Mouse (Mus musculus) midbrain, embryonic 11.5 days (tissue): ENCODE measurements around the gene Acp6. TPM values are rescaled to one million over a fixed set of nuclear protein-coding genes. Genes with fewer than 3 reads are reported as not detected.

Source experiments
- ATAC-seq: fragments of 200-750 bp; cut with Nextera tagmentation; 2 replicates; pipeline ENCODE4 v1.8.0; 2017; ENCODE audit warnings: moderate TSS enrichment, moderate library complexity; ENCODE audit not compliant: low FRiP score
- DNase-seq: peaks from one replicate; pipeline ENCODE4 v3.0.0; 2015; ENCODE audit warnings: low spot score; ENCODE audit errors: missing footprints
- H3K27ac ChIP-seq: fragments of 300-500 bp; sonication (generic); 2 replicates; pipeline ENCODE4 v1.5.1; 2014; ENCODE audit warnings: low read depth, low read length
- H3K27me3 ChIP-seq: fragments of 300-500 bp; sonication (generic); 2 replicates; pipeline ENCODE4 v1.6.1; 2014; ENCODE audit warnings: mild to moderate bottlenecking, low read length, moderate library complexity, mixed read lengths; ENCODE audit not compliant: control insufficient read depth, insufficient read depth
- H3K36me3 ChIP-seq: fragments of 300-500 bp; sonication (generic); 2 replicates; pipeline ENCODE4 v1.6.1; 2014; ENCODE audit warnings: mild to moderate bottlenecking, low read length, moderate library complexity, mixed read lengths; ENCODE audit not compliant: control insufficient read depth, insufficient read depth
- H3K4me1 ChIP-seq: fragments of 300-500 bp; sonication (generic); 2 replicates; pipeline ENCODE4 v1.6.1; 2014; ENCODE audit warnings: low read length; ENCODE audit not compliant: control insufficient read depth, insufficient read depth
- H3K4me2 ChIP-seq: fragments of 300-500 bp; sonication (generic); 2 replicates; pipeline ENCODE4 v1.6.1; 2014; ENCODE audit warnings: mild to moderate bottlenecking, moderate library complexity
- H3K4me3 ChIP-seq: fragments of 300-500 bp; sonication (generic); 2 replicates; pipeline ENCODE4 v1.5.1; 2014; ENCODE audit warnings: low read depth, low read length
- H3K9ac ChIP-seq: fragments of 300-500 bp; sonication (generic); 2 replicates; pipeline ENCODE4 v1.6.1; 2014; ENCODE audit warnings: low read length
- H3K9me3 ChIP-seq: fragments of 300-500 bp; sonication (generic); 2 replicates; pipeline ENCODE4 v1.6.1; 2016; ENCODE audit warnings: low read length; ENCODE audit not compliant: control insufficient read depth
- WGBS: fragments of 180-500 bp; shearing (Covaris S2); extraction: QIAGEN DNeasy Blood & Tissue Kit; methylation state at CpG from one replicate; pipeline ENCODE4 v1.1.7; 2014; 5-methylcytosine and 5-hydroxymethylcytosine counted together
- polyA plus RNA-seq: library from polyadenylated mRNA; unstranded; fragments of >200 nt; fragmentation: Nextera tagmentation; extraction: Ambion mirVana; gene quantifications from 2 replicates; pipeline ENCODE4 v1.2.1, GENCODE M21; 2014

Gene Acp6
- polyA plus RNA-seq, 1 experiment from 2014 or later = 27.7 TPM

- H3K27ac ChIP-seq = no peak overlapping the region
- DNase-seq (no peak), ATAC-seq (no peak)
- H3K4me1 ChIP-seq = no peaks in the 10 kb centered on the region
- no peaks in the 10 kb centered on the region for H3K27me3 ChIP-seq
- no peak overlapping the region for H3K4me2 ChIP-seq
- H3K4me3 ChIP-seq = no peak overlapping the region
- H3K36me3 ChIP-seq = no peaks in the 10 kb centered on the region
- WGBS = 86% methylated on average over 5 of the region's 5 CpGs
- no peak overlapping the region for H3K9ac ChIP-seq
- no peaks in the 10 kb centered on the region for H3K9me3 ChIP-seq
Measured at GRCm38 (mm10) chr3:97172632-97173031, 14.1 kb downstream of the Acp6 start.

GRCm38 (mm10) chr3:97178885-97179284 is 20.3 kb downstream of the Acp6 start:
- Histone ChIP-seq H3K9ac (no peak overlapping the region), H3K4me3 (no peak overlapping the region), H3K27ac (no peak overlapping the region), H3K36me3 (no peaks in the 10 kb centered on the region), H3K4me1 (no peaks in the 10 kb centered on the region), H3K9me3 (no peaks in the 10 kb centered on the region), H3K27me3 (no peaks in the 10 kb centered on the region), H3K4me2 (no peak overlapping the region)
- WGBS = 85% methylated on average over 6 of the region's 6 CpGs
- ATAC-seq (no peak), DNase-seq (no peak)

- no peaks in the 10 kb centered on the region for H3K36me3 ChIP-seq
- no peak for ATAC-seq
- H3K9ac ChIP-seq = no peak overlapping the region
- no peak overlapping the region for H3K4me2 ChIP-seq
- H3K4me3 ChIP-seq = no peak overlapping the region
- H3K27ac ChIP-seq = no peak overlapping the region
- H3K27me3 ChIP-seq = no peaks in the 10 kb centered on the region
- WGBS = 67% methylated on average over 6 of the region's 6 CpGs
- no peaks in the 10 kb centered on the region for H3K9me3 ChIP-seq
- no peak for DNase-seq
- H3K4me1 ChIP-seq = no peaks in the 10 kb centered on the region
Measured at GRCm38 (mm10) chr3:97180527-97180926, 21.9 kb downstream of the Acp6 start.

- Histone ChIP-seq H3K4me2 (no peak overlapping the region), H3K9ac (no peak overlapping the region), H3K9me3 (no peaks in the 10 kb centered on the region), H3K4me1 (no peaks in the 10 kb centered on the region), H3K4me3 (no peak overlapping the region), H3K27me3 (no peaks in the 10 kb centered on the region), H3K27ac (no peak overlapping the region), H3K36me3 (no peaks in the 10 kb centered on the region)
- ATAC-seq (no peak), DNase-seq (no peak)
- WGBS = 35% methylated on average over 3 of the region's 3 CpGs
Measured at GRCm38 (mm10) chr3:97183810-97184209, 25.2 kb downstream of the Acp6 start.

GRCm38 (mm10) chr3:97185098-97185860 is 26.7 kb downstream of the Acp6 start:
- H3K4me3 ChIP-seq = no peak overlapping the region
- WGBS = 40% methylated on average over 10 of the region's 10 CpGs
- H3K27ac ChIP-seq = no peak overlapping the region
- ATAC-seq (peak; percentile 62; the same call in 1 of the 2 replicates), DNase-seq (peak; percentile 92)
- H3K4me2 ChIP-seq = no peak overlapping the region
- H3K36me3 ChIP-seq = no peaks in the 10 kb centered on the region
- H3K27me3 ChIP-seq = no peaks in the 10 kb centered on the region
- H3K9ac ChIP-seq = no peak overlapping the region
- no peaks in the 10 kb centered on the region for H3K4me1 ChIP-seq
- H3K9me3 ChIP-seq = no peaks in the 10 kb centered on the region

GRCm38 (mm10) chr3:97196571-97196970 is 38.0 kb downstream of the Acp6 start:
- H3K4me2 ChIP-seq = no peak overlapping the region
- peaks cover 2% of the 10 kb centered on the region; the same call in 1 of the 2 replicates for H3K4me1 ChIP-seq
- no peaks in the 10 kb centered on the region for H3K27me3 ChIP-seq
- no peaks in the 10 kb centered on the region for H3K9me3 ChIP-seq
- H3K9ac ChIP-seq = no peak overlapping the region
- DNase-seq = peak; percentile 21
- 90% methylated on average over 8 of the region's 8 CpGs for WGBS
- no peak overlapping the region for H3K27ac ChIP-seq
- no peak overlapping the region for H3K4me3 ChIP-seq
- no peak for ATAC-seq
- no peaks in the 10 kb centered on the region for H3K36me3 ChIP-seq

- H3K4me2 ChIP-seq = no peak overlapping the region
- H3K27me3 ChIP-seq = no peaks in the 10 kb centered on the region
- no peak overlapping the region for H3K4me3 ChIP-seq
- WGBS = 31% methylated on average over 4 of the region's 4 CpGs
- no peak overlapping the region for H3K9ac ChIP-seq
- no peaks in the 10 kb centered on the region for H3K9me3 ChIP-seq
- no peak for ATAC-seq
- peaks cover 2% of the 10 kb centered on the region; the same call in 1 of the 2 replicates for H3K4me1 ChIP-seq
- no peaks in the 10 kb centered on the region; the same call in 1 of the 2 replicates for H3K36me3 ChIP-seq
- DNase-seq = peak; percentile 60
- no peak overlapping the region for H3K27ac ChIP-seq
Measured at GRCm38 (mm10) chr3:97199261-97199660, 40.7 kb downstream of the Acp6 start.

GRCm38 (mm10) chr3:97201943-97202342 is 43.4 kb downstream of the Acp6 start:
- H3K9ac ChIP-seq = no peak overlapping the region
- H3K27me3 ChIP-seq = no peaks in the 10 kb centered on the region
- 57% methylated on average over 5 of the region's 5 CpGs for WGBS
- no peak overlapping the region for H3K4me2 ChIP-seq
- peaks cover 2% of the 10 kb centered on the region; the same call in 1 of the 2 replicates for H3K4me1 ChIP-seq
- peak; percentile 77 for ATAC-seq
- no peak overlapping the region for H3K27ac ChIP-seq
- H3K9me3 ChIP-seq = no peaks in the 10 kb centered on the region
- no peak overlapping the region for H3K4me3 ChIP-seq
- H3K36me3 ChIP-seq = peaks cover 11% of the 10 kb centered on the region
- peak; percentile 94 for DNase-seq

- ATAC-seq = no peak
- DNase-seq = no peak
- no peak overlapping the region for H3K4me3 ChIP-seq
- 87% methylated on average over 14 of the region's 14 CpGs for WGBS
- no peak overlapping the region for H3K9ac ChIP-seq
- H3K4me1 ChIP-seq = peaks cover 2% of the 10 kb centered on the region; the same call in 1 of the 2 replicates
- H3K27me3 ChIP-seq = no peaks in the 10 kb centered on the region
- no peak overlapping the region for H3K27ac ChIP-seq
- peaks cover 23% of the 10 kb centered on the region for H3K36me3 ChIP-seq
- H3K9me3 ChIP-seq = no peaks in the 10 kb centered on the region
- no peak overlapping the region for H3K4me2 ChIP-seq
Measured at GRCm38 (mm10) chr3:97203880-97204279, 45.3 kb downstream of the Acp6 start.
